In genomic region chr8:69919876-69920662, GRCm38 (mm10) we compare ENCODE assay signal across 8 mouse cellular contexts. TPM values are rescaled to one million over a fixed set of nuclear protein-coding genes. Genes with fewer than 3 reads are reported as not detected.
DNase-seq lines count a peak whose midpoint lies in the region; ATAC-seq lines count a peak whose summit lies in the region.

No protein-coding gene starts in this region.

- no peaks in the 10 kb centered on the region for H3K27me3 ChIP-seq in forebrain, embryonic 11.5 days (ENCODE audit: control insufficient read depth, insufficient read depth, low read length)
- H3K27me3 ChIP-seq in hindbrain, embryonic 13.5 days = no peaks in the 10 kb centered on the region
- H3K27me3 ChIP-seq in midbrain, embryonic 15.5 days (replicated peaks) = no peaks in the 10 kb centered on the region

- ATAC-seq in forebrain, embryonic 11.5 days (replicated peaks; ENCODE audit: low FRiP score) = peak; percentile 53
- peak; percentile 65 for ATAC-seq in hindbrain, embryonic 13.5 days (ENCODE audit: low FRiP score)
- peak; percentile 79 for ATAC-seq in midbrain, embryonic 15.5 days (replicated peaks)

- peaks cover 5% of the 10 kb centered on the region; the same call in 1 of the 2 replicates for H3K36me3 ChIP-seq in forebrain, embryonic 11.5 days (ENCODE audit: control insufficient read depth, insufficient read depth, low read length)
- H3K36me3 ChIP-seq in hindbrain, embryonic 13.5 days = peaks cover 25% of the 10 kb centered on the region
- H3K36me3 ChIP-seq in midbrain, embryonic 15.5 days (replicated peaks) = 0 out of 2 replicates have a peak, but pooled peaks cover 3% of the 10 kb centered on the region

- 60% methylated on average over 11 of the region's 11 CpGs for WGBS in forebrain, embryonic 11.5 days
- WGBS in hindbrain, embryonic 13.5 days = 47% methylated on average over 11 of the region's 11 CpGs
- 46% methylated on average over 11 of the region's 11 CpGs for WGBS in midbrain, embryonic 15.5 days

- peak; percentile 52 to 69 for DNase-seq in cerebellum, postnatal 10 days
- no peak for DNase-seq in cerebellum, adult 8-10 months
- peak; percentile 56 for DNase-seq in adrenal gland, adult 8-10 months
- DNase-seq in forebrain, embryonic 11.5 days (ENCODE audit: low spot score) = no peak
- DNase-seq in liver = peak; percentile 77
- peak; percentile 36 to 53 for DNase-seq in thymus, adult 18-20 months

- H3K27ac ChIP-seq in forebrain, embryonic 11.5 days (ENCODE audit: low read depth, low read length) = peak overlapping the region; percentile 58; the same call in 1 of the 2 replicates
- H3K27ac ChIP-seq in hindbrain, embryonic 13.5 days = peak overlapping the region; percentile 85
- peak overlapping the region; percentile 76 for H3K27ac ChIP-seq in midbrain, embryonic 15.5 days

- no peak overlapping the region for H3K9ac ChIP-seq in forebrain, embryonic 11.5 days (ENCODE audit: low read length)
- H3K9ac ChIP-seq in hindbrain, embryonic 13.5 days = peak overlapping the region; percentile 44
- 0 out of 2 replicates have a peak overlapping the region, but pooled peaks have one; percentile 12 for H3K9ac ChIP-seq in midbrain, embryonic 15.5 days

- H3K4me3 ChIP-seq in forebrain, embryonic 11.5 days (ENCODE audit: low read depth, low read length) = no peak overlapping the region
- no peak overlapping the region for H3K4me3 ChIP-seq in hindbrain, embryonic 13.5 days
- H3K4me3 ChIP-seq in midbrain, embryonic 15.5 days = no peak overlapping the region

- no peaks in the 10 kb centered on the region; the same call in 1 of the 2 replicates for H3K4me1 ChIP-seq in forebrain, embryonic 11.5 days (replicated peaks; ENCODE audit: control insufficient read depth, insufficient read depth, low read length)
- H3K4me1 ChIP-seq in hindbrain, embryonic 13.5 days (replicated peaks) = peaks cover 19% of the 10 kb centered on the region
- H3K4me1 ChIP-seq in midbrain, embryonic 15.5 days = peaks cover 26% of the 10 kb centered on the region

- no peaks in the 10 kb centered on the region for H3K9me3 ChIP-seq in forebrain, embryonic 11.5 days (ENCODE audit: control insufficient read depth, low read length)
- no peaks in the 10 kb centered on the region for H3K9me3 ChIP-seq in hindbrain, embryonic 13.5 days
- no peaks in the 10 kb centered on the region for H3K9me3 ChIP-seq in midbrain, embryonic 15.5 days

- no peak overlapping the region for H3K4me2 ChIP-seq in forebrain, embryonic 11.5 days (ENCODE audit: low read depth, low read length, severe bottlenecking)
- peak overlapping the region; percentile 20 for H3K4me2 ChIP-seq in hindbrain, embryonic 13.5 days
- peak overlapping the region; percentile 18; the same call in 1 of the 2 replicates for H3K4me2 ChIP-seq in midbrain, embryonic 15.5 days

RNA-seq across cellular contexts. Expression of gene Yjefn3, which starts 17.6 kb away (rescaled TPM):
- 1 to 10 TPM in 1 of 4 experiments, under 1 TPM in 1, not detected in 2; 0.38 to 1.3 TPM for total RNA-seq in adrenal gland, adult 8-10 months (2022)
- polyA plus RNA-seq in forebrain, embryonic 11.5 days (2014; fragmentation: Nextera tagmentation; extraction: Ambion mirVana) = 4.0 and 4.4 TPM in 2 replicates
- 12.3 and 12.8 TPM in 2 replicates for polyA plus RNA-seq in hindbrain, embryonic 13.5 days (2015; fragmentation: Nextera tagmentation; extraction: Ambion mirVana)
- polyA plus RNA-seq in midbrain, embryonic 15.5 days (2015; fragmentation: Nextera tagmentation; extraction: Ambion mirVana) = 9.6 and 12.2 TPM in 2 replicates

RNA-seq across cellular contexts. Expression of gene Ndufa13, which starts 17.7 kb away (rescaled TPM):
- 100 to 1,000 TPM; 102 to 174 (median 123) TPM for total RNA-seq in adrenal gland, adult 8-10 months (2022)
- polyA plus RNA-seq in forebrain, embryonic 11.5 days (2014; fragmentation: Nextera tagmentation; extraction: Ambion mirVana) = 153 and 155 TPM in 2 replicates
- polyA plus RNA-seq in hindbrain, embryonic 13.5 days (2015; fragmentation: Nextera tagmentation; extraction: Ambion mirVana) = 187 and 198 TPM in 2 replicates
- polyA plus RNA-seq in midbrain, embryonic 15.5 days (2015; fragmentation: Nextera tagmentation; extraction: Ambion mirVana) = 171 and 172 TPM in 2 replicates

RNA-seq across cellular contexts. Expression of gene Tssk6, which starts 18.1 kb away (rescaled TPM):
- under 1 TPM; 0.34 to 0.59 (median 0.38) TPM for total RNA-seq in adrenal gland, adult 8-10 months (2022)
- polyA plus RNA-seq in forebrain, embryonic 11.5 days (2014; fragmentation: Nextera tagmentation; extraction: Ambion mirVana) = 5.2 and 6.0 TPM in 2 replicates
- polyA plus RNA-seq in hindbrain, embryonic 13.5 days (2015; fragmentation: Nextera tagmentation; extraction: Ambion mirVana) = 3.4 and 4.5 TPM in 2 replicates
- 4.5 and 4.7 TPM in 2 replicates for polyA plus RNA-seq in midbrain, embryonic 15.5 days (2015; fragmentation: Nextera tagmentation; extraction: Ambion mirVana)

RNA-seq across cellular contexts. Expression of gene Cilp2, which starts 32.6 kb away (rescaled TPM):
- under 1 TPM in 2 of 4 experiments, not detected in 2; 0.06 to 0.08 TPM for total RNA-seq in adrenal gland, adult 8-10 months (2022)
- polyA plus RNA-seq in forebrain, embryonic 11.5 days (2014; fragmentation: Nextera tagmentation; extraction: Ambion mirVana) = 0.20 and 0.35 TPM in 2 replicates
- 3.5 and 3.6 TPM in 2 replicates for polyA plus RNA-seq in hindbrain, embryonic 13.5 days (2015; fragmentation: Nextera tagmentation; extraction: Ambion mirVana)
- 5.8 and 5.9 TPM in 2 replicates for polyA plus RNA-seq in midbrain, embryonic 15.5 days (2015; fragmentation: Nextera tagmentation; extraction: Ambion mirVana)

Comparison
In these comparisons a context has a peak if more than half of its experiments do, and no peak if none do; other contexts are left out.
1. DNase-seq: peak in cerebellum, postnatal 10 days (2 of 2), adrenal gland, adult 8-10 months (single experiment), liver (single experiment) and thymus, adult 18-20 months (2 of 2); none in cerebellum, adult 8-10 months (single experiment) and forebrain, embryonic 11.5 days (single experiment).
2. Peak in every context shown above with its lines, with median percentiles within 50 percentile points of each other: ATAC-seq and H3K27ac ChIP-seq.